ENCODE assay signal across 20 mouse cellular contexts in the genomic region with DNA sequence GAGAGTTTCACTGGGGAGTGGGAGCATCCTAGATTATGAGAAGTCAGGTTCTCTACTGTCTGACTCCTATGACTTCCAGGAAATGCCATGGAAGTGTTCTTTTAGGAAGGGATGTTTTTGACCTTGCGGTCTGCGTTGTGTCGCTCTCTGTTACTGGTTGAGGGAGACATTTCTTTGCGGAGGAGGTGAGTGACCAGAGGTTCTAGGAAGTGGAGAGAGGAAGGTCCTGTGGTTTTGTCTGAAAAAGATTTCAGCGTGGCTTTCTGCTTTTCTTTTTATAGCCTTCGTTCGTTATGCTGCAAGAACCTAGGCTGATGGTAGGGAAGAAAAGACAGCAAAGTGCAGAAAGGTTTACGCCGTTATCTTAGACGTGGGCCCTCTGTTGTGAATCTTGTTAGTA. TPM values are rescaled to one million over a fixed set of nuclear protein-coding genes. Genes with fewer than 3 reads are reported as not detected.
"Had no signal": no experiment of that assay in that cellular context is flagged by ENCODE, and none has a peak within 500 bp of the region (broad histone marks: within the 10 kb centered on the region; RNA-seq: fewer than 3 reads in every experiment).

No protein-coding gene starts in this region.

- DNase-seq: kidney, adult 2 months; kidney, postnatal 14 days; left cerebral cortex, postnatal 4 days; lung, embryonic 14.5 days; midbrain, embryonic 14.5 days; spleen, adult 18-20 months; thymus, adult 2 months; thymus, postnatal 36 days had no signal

- H3K4me3 ChIP-seq: kidney, embryonic 15.5 days; limb, embryonic 13.5 days; liver, embryonic 15.5 days; midbrain, embryonic 10.5 days; myocyte; neural tube, embryonic 15.5 days; stomach, embryonic 15.5 days had no signal

- H3K36me3 ChIP-seq: kidney, embryonic 15.5 days; limb, embryonic 13.5 days; liver, embryonic 15.5 days; stomach, embryonic 15.5 days had no signal

- H3K9me3 ChIP-seq: kidney, embryonic 15.5 days; limb, embryonic 13.5 days; liver, embryonic 15.5 days; midbrain, embryonic 10.5 days; neural tube, embryonic 15.5 days; stomach, embryonic 15.5 days had no signal

- H3K4me1 ChIP-seq: kidney, embryonic 15.5 days; limb, embryonic 13.5 days; neural tube, embryonic 15.5 days; stomach, embryonic 15.5 days had no signal

- H3K27me3 ChIP-seq: kidney, embryonic 15.5 days; limb, embryonic 13.5 days; liver, embryonic 15.5 days; neural tube, embryonic 15.5 days; stomach, embryonic 15.5 days had no signal

RNA-seq across cellular contexts. Expression of gene Gpr171, which starts 3.1 kb away (rescaled TPM):
- total RNA-seq: layer of hippocampus, adult 8-10 months; layer of hippocampus, postnatal 14 days; left cerebral cortex, adult 18-20 months; left cerebral cortex, postnatal 10 days; left cerebral cortex, postnatal 4 days had no signal
- polyA plus RNA-seq: myocyte; testis, adult 2 months had no signal
